Mouse (Mus musculus): ENCODE measurements around the gene Dars. TPM values are rescaled to one million over a fixed set of nuclear protein-coding genes. Genes with fewer than 3 reads are reported as not detected.

Gene Dars
- polyA plus RNA-seq, 1 experiment from 2014 or later, result 142 TPM

DNA sequence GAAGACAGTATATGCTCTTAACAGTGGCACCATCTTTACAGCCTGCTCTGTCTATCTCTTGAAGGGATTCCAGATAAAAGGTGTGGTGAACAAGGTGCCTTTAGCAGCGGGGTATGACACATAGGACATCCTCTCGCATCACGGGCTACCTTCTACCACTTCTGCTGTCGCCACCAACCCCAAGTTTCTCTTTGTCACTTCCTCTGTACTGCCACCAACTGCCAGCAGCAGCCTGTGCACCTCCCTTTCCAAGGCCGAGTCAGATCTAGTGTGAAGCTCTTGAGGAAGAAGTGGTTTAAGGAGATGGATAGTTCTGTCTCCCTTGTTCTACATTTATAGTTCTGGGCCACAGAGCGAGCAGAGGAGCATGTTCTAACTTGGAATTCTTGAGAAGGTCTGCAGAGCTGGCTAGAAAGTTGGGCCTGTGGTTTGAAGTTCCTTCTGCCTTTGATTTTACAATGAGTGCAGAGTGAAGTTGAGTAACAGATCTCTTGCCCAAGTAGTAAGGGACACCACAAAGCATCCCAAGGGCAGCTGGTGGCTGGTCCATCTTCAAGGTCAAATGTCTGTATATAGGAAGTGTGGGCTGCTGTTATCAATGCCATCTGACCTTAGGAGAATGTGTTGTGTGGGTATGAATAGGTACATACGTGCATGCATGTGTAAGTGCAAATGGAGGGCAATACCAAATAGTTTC lies 30.2 kb upstream of the Dars start:
- no peak overlapping the region for H3K4me2 ChIP-seq (replicated peaks)
- H3K27me3 ChIP-seq, result no peaks in the 10 kb centered on the region
- no peaks in the 10 kb centered on the region for H3K4me1 ChIP-seq
- no peak overlapping the region for H3K27ac ChIP-seq
- no peaks in the 10 kb centered on the region for H3K9me3 ChIP-seq
- no peak for ATAC-seq (ENCODE audit: low FRiP score, low read depth)
- no peak overlapping the region for H3K9ac ChIP-seq
- H3K4me3 ChIP-seq, result no peak overlapping the region
- no peaks in the 10 kb centered on the region for H3K36me3 ChIP-seq
- WGBS, result 80% methylated on average over 7 of the region's 7 CpGs

DNA sequence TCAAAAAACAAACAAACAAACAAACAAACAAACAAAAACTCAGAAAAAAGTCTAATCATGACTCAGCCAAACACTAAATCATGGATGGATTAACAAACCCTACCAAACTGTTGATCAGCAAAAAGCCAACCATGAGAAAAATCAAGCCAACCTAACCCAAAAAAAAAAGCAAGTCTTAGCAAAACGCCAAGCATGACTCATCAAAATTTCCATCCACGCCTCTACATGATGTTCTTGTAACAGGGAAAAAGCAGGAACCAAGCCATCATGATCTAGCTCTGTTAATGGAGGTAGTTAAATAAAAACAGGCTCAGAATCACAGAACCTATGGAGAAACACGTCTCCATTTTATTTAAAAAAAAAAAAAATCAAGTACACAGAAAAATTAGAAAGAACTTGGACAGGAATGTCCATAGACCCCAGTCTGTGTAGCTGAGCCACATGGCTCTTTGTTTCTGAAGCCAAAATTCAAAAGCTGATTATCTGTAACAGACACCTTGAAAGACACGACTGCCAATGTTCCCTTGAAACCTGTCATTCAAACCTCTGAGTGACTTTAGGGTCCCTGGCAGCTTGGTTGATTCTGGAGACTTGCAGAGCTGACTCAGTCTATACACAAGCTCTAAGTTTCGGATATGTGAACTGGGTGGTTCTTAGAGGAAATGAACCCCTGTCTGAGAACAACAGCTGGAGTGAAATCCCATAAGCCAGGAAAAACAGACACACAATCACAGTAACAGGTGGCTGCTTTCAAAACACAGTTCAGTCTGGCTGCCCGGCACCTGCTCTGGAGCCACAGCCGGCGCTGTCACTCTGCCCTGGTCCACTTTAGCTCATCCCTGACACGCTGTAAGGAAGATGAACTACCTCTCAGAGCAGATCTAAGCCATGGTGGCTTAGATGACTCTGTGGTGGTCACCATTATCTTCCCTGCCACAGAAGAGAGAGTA lies 27.0 kb upstream of the Dars start:
- no peak overlapping the region for H3K9ac ChIP-seq
- peak; percentile 78; the same call in 1 of the 2 replicates for ATAC-seq (ENCODE audit: low FRiP score, low read depth)
- H3K36me3 ChIP-seq, result no peaks in the 10 kb centered on the region
- H3K4me1 ChIP-seq, result 0 out of 2 replicates have a peak, but pooled peaks cover 3% of the 10 kb centered on the region
- H3K9me3 ChIP-seq, result no peaks in the 10 kb centered on the region
- H3K27me3 ChIP-seq, result no peaks in the 10 kb centered on the region
- no peak overlapping the region for H3K4me2 ChIP-seq (replicated peaks)
- H3K27ac ChIP-seq, result no peak overlapping the region
- no peak overlapping the region for H3K4me3 ChIP-seq
- 57% methylated on average over 9 of the region's 9 CpGs for WGBS

DNA sequence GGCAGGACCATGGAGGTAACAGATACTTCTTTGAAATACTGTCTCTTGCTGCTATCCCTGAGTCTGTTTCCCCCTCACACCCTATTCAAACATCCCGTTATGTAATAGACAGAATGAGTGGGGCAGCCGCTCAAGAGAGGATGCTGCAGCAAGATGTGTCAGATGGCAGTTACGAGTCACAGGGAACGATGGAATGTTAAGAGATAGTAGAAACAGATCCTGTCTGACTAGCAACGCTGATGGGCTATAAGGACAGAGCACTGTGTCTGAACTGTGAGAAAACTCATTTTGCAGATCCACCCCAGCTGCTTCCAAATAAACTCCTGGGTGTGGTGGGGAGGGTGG lies 23.9 kb upstream of the Dars start:
- H3K4me3 ChIP-seq, result no peak overlapping the region

DNA sequence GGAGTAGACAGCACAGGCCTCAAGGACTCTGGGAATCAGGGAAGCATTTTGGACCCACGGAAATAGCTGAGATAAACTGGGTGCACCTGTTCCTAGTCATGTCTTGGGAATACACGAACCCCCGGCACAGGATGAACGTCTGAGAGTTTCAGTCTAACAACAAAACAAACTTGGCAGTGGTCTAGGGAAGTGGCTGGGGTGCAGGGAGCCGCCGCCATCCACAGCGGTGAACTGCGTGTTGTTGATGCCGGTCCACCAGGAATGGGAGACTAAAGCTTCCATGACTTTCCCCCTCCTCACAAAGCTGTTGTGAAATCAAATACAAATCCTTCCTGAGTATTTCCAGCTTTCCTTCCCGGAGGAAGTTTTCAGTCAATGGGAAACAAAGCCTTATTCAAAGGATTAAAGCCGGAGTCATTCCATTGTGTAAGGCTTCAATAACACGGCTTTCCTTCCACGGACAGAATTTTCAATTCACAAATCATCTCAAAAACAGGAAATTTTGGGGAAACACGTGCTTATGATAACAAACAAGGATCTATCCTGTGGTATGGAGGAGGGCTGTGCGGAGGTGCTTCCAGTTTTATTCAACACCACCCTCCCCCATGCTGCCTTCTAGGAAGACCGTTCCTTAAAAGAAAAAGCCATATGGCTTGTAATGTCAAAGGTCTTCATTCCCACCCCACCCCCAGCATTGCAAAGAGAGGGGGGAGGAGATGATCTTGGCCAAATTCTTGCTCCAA lies 23.4 kb upstream of the Dars start:
- Histone ChIP-seq H3K4me2 (replicated peaks) (no peak overlapping the region), H3K9ac (no peak overlapping the region), H3K36me3 (no peaks in the 10 kb centered on the region), H3K4me1 (peaks cover 3% of the 10 kb centered on the region; the same call in 1 of the 2 replicates), H3K27me3 (no peaks in the 10 kb centered on the region), H3K9me3 (no peaks in the 10 kb centered on the region), H3K4me3 (no peak overlapping the region), H3K27ac (no peak overlapping the region)
- no peak for ATAC-seq (ENCODE audit: low FRiP score, low read depth)
- 56% methylated on average over 16 of the region's 16 CpGs for WGBS

More for the DNA sequence above, 23.9 kb upstream of the Dars start:
- H3K9ac ChIP-seq, result no peak overlapping the region
- no peaks in the 10 kb centered on the region for H3K9me3 ChIP-seq
- H3K36me3 ChIP-seq, result no peaks in the 10 kb centered on the region
- H3K4me2 ChIP-seq (replicated peaks), result no peak overlapping the region
- H3K4me1 ChIP-seq, result 0 out of 2 replicates have a peak, but pooled peaks cover 3% of the 10 kb centered on the region
- no peaks in the 10 kb centered on the region for H3K27me3 ChIP-seq
- WGBS, result 42% methylated on average over 5 of the region's 5 CpGs
- no peak overlapping the region for H3K27ac ChIP-seq
- 0 out of 2 replicates have a peak, but pooled peaks have one; percentile 9 for ATAC-seq (ENCODE audit: low FRiP score, low read depth)

DNA sequence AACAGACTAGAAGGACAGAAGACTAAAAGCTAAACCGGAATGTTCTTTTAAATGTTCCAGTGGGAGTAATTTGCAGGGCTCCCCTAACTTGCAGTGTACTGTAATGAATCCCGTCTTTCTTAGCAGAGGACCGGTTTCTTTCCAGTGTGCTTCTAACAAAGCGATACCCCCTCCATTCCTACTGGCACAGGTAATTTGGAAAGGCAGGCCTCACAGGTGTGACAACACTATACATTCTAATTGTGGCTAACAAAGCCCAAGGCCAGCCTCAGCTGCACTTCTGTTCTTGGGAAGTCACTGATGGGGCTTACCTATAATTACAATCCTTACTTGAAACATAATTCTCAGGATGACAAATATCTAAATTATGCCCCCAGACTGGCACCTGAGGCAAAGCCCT lies 22.4 kb upstream of the Dars start:
- no peaks in the 10 kb centered on the region for H3K36me3 ChIP-seq
- H3K27me3 ChIP-seq, result no peaks in the 10 kb centered on the region
- no peak for ATAC-seq (ENCODE audit: low FRiP score, low read depth)
- H3K4me2 ChIP-seq (replicated peaks), result no peak overlapping the region
- no peaks in the 10 kb centered on the region for H3K9me3 ChIP-seq
- H3K4me3 ChIP-seq, result no peak overlapping the region
- no peak overlapping the region for H3K9ac ChIP-seq
- WGBS, result 67% methylated on average over 4 of the region's 4 CpGs
- no peak overlapping the region for H3K27ac ChIP-seq
- H3K4me1 ChIP-seq, result peaks cover 3% of the 10 kb centered on the region; the same call in 1 of the 2 replicates

DNA sequence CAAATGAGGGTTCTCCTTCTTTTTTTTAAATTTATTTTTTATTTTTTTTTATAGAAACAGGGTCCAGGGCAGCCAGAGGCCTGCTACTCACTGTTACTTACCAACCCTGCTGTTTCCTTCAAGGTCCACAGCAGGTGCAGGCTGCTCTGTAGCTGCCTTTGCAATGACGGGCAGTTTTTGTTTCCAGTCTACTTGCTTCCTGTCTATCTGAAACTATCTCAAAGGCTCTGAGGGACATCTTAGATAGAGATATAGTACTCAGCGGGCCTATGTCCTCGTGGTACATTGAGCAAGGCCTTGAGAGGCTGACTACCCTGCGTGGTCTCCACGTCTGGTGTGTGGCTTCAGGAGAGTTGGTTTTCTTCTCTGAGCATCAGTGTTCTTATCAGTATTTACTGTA lies 21.4 kb upstream of the Dars start:
- Histone ChIP-seq H3K27ac (no peak overlapping the region), H3K36me3 (no peaks in the 10 kb centered on the region), H3K9ac (no peak overlapping the region), H3K4me1 (peaks cover 3% of the 10 kb centered on the region; the same call in 1 of the 2 replicates), H3K4me2 (replicated peaks) (no peak overlapping the region), H3K4me3 (no peak overlapping the region), H3K9me3 (no peaks in the 10 kb centered on the region), H3K27me3 (no peaks in the 10 kb centered on the region)
- 86% methylated on average over 5 of the region's 5 CpGs for WGBS
- no peak for ATAC-seq (ENCODE audit: low FRiP score, low read depth)

DNA sequence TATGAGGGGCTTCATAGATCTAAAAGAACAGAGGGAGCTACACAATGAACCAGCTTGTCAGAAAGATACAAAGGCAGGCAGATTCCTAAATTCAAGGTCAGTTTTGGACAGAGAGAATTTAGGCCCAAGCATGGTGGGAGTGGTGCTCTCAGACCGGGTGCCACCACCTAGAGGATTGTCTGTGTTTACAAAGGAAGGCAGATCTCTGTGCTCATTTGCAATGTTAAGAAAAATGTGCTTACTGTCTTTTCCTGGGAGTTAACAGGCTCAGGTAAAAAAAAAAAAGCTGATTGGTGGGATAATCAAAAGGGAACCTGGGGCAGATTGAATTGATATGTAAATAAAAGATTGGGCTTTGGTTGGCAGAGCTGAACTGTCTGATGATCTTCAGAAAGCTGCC lies 20.1 kb upstream of the Dars start:
- no peak overlapping the region for H3K9ac ChIP-seq
- no peak overlapping the region for H3K27ac ChIP-seq
- peaks cover 7% of the 10 kb centered on the region for H3K4me1 ChIP-seq
- no peak for ATAC-seq (ENCODE audit: low FRiP score, low read depth)
- no peaks in the 10 kb centered on the region for H3K9me3 ChIP-seq
- no peaks in the 10 kb centered on the region for H3K27me3 ChIP-seq
- 31% methylated on average over 1 of the region's 1 CpGs for WGBS
- no peaks in the 10 kb centered on the region for H3K36me3 ChIP-seq
- no peak overlapping the region for H3K4me2 ChIP-seq (replicated peaks)
- H3K4me3 ChIP-seq, result no peak overlapping the region

DNA sequence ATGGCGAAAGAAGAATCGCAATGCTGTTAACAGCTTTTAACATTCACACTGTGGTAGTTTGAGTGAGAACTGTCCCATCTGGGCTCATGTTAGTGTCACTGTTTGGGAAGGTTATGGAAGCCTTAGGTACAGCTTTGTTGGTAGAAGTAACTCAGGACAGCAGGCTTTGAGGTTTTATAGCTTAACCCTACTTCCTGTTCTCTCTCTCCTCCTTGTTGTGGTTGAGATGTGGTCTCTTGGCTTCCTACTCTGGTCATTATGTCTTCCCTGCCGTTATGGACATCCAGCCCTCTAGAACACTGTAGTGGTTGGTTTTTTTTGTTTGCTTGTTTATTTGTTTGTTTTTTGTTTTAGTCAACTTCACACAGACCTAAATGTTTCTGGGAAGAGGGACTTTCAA lies 18.8 kb upstream of the Dars start:
- no peak overlapping the region for H3K9ac ChIP-seq
- no peak overlapping the region for H3K4me3 ChIP-seq
- H3K36me3 ChIP-seq, result no peaks in the 10 kb centered on the region
- H3K9me3 ChIP-seq, result no peaks in the 10 kb centered on the region
- H3K27me3 ChIP-seq, result no peaks in the 10 kb centered on the region
- ATAC-seq (ENCODE audit: low FRiP score, low read depth), result no peak
- H3K4me1 ChIP-seq, result peaks cover 7% of the 10 kb centered on the region
- 87% methylated on average over 3 of the region's 3 CpGs for WGBS
- H3K27ac ChIP-seq, result no peak overlapping the region
- H3K4me2 ChIP-seq (replicated peaks), result no peak overlapping the region

DNA sequence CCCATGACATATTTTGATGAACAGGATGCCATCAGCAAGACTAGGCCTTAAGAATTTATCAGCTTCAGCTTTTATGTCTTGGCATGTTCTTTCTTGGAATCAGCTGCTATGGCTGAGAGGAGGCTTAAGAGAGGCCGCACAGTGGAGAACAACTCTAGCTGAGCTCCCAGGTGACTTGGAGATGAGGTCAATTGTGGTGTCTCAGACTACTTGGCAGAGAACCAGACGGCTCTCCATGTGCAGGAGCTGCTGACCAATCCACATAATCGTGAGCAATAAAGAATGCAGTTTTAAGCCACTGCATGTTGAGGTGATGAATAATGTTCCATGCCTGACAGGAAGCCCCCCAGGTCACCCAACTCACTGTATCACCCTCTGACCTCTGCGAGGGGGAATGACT lies 18.4 kb upstream of the Dars start:
- Histone ChIP-seq H3K27ac (no peak overlapping the region), H3K9me3 (no peaks in the 10 kb centered on the region), H3K27me3 (no peaks in the 10 kb centered on the region), H3K4me2 (replicated peaks) (no peak overlapping the region), H3K4me3 (no peak overlapping the region), H3K36me3 (no peaks in the 10 kb centered on the region), H3K4me1 (peaks cover 3% of the 10 kb centered on the region), H3K9ac (no peak overlapping the region)
- WGBS, result 54% methylated on average over 4 of the region's 4 CpGs
- no peak for ATAC-seq (ENCODE audit: low FRiP score, low read depth)

DNA sequence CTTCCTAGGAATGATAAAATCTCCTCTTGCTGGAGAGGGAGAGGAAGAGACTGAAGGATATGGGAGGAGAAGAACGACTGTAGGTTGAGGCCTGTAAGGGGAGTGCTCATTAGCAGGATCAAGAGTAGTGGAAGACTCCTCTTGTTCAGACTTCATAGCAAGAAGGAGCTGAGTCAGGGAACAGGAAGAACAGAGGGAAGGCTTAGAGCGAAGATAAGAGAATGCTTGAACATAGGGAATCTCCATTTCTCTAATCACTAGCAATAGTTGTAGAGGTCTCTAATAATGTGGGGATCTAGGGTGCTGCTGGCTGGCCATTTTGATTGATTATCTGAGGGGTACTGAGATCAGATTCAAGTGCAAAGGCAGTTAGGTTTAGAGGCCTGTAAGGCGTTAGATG lies 7.8 kb upstream of the Dars start:
- Histone ChIP-seq H3K4me3 (no peak overlapping the region), H3K36me3 (no peaks in the 10 kb centered on the region), H3K27me3 (no peaks in the 10 kb centered on the region), H3K4me1 (no peaks in the 10 kb centered on the region), H3K9me3 (no peaks in the 10 kb centered on the region), H3K9ac (no peak overlapping the region), H3K27ac (no peak overlapping the region), H3K4me2 (replicated peaks) (no peak overlapping the region)
- ATAC-seq (ENCODE audit: low FRiP score, low read depth), result no peak
- 77% methylated on average over 3 of the region's 3 CpGs for WGBS

DNA sequence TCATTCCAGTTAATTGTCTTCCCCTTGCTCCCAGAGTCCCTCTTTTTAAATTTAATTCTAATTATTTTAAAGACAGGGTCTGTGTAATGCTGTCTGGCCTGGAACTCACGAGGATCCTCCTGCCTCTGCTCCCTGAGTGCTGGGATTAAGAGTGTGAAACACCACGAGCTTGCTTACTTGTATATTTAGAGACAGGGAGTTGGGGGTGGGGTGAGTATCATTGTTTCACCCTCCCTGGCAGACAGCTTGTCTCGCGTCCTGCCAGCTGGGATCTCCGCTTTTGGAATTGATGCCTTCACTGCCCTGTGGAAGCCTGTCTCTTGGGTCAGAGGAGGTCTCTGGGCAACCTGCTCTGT lies 343 bp upstream of the Dars start:
- Histone ChIP-seq H3K9ac (no peak overlapping the region), H3K27me3 (no peaks in the 10 kb centered on the region), H3K9me3 (no peaks in the 10 kb centered on the region), H3K36me3 (peaks cover 13% of the 10 kb centered on the region), H3K4me2 (replicated peaks) (peak overlapping the region; percentile 73), H3K4me1 (no peaks in the 10 kb centered on the region), H3K27ac (no peak overlapping the region), H3K4me3 (peak overlapping the region; percentile 78)
- ATAC-seq (ENCODE audit: low FRiP score, low read depth), result peak; percentile 12
- WGBS, result 50% methylated on average over 5 of the region's 5 CpGs

DNA sequence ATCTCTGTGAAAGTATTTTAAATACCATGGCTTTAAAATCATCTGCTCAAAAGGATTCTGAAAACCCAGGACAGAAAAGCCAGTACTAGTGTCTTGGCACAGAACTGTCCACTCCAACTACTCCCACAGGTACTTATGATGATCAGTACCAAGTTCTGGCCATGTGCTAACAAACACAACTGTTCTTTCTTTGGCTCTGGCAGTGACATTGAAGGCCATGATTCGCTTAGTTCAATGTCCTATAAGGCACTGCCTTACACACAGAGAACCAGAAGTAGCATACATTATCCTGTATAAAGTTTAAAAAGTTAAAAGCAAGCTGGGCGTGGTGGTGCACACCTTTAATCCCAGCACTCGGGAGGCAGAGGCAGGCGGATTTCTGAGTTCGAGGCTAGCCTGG lies 6.0 kb downstream of the Dars start:
- peaks cover 35% of the 10 kb centered on the region for H3K36me3 ChIP-seq
- no peak overlapping the region for H3K9ac ChIP-seq
- no peak overlapping the region for H3K4me2 ChIP-seq (replicated peaks)
- no peaks in the 10 kb centered on the region for H3K9me3 ChIP-seq
- ATAC-seq (ENCODE audit: low FRiP score, low read depth), result no peak
- no peak overlapping the region for H3K4me3 ChIP-seq
- H3K4me1 ChIP-seq, result no peaks in the 10 kb centered on the region
- H3K27me3 ChIP-seq, result no peaks in the 10 kb centered on the region
- H3K27ac ChIP-seq, result no peak overlapping the region
- WGBS, result 93% methylated on average over 5 of the region's 5 CpGs

All from limb, embryonic 13.5 days (tissue).